Mouse (Mus musculus) heart, embryonic 15.5 days (tissue): ENCODE measurements around the gene Map3k5. TPM values are rescaled to one million over a fixed set of nuclear protein-coding genes. Genes with fewer than 3 reads are reported as not detected.
"Not testable (repeated sequence)": the region's sequence is repeated elsewhere in the genome, so short reads cannot be mapped to it uniquely, and the experiment has no call there.

Experiments
- ATAC-seq: fragments of 200-750 bp; cut with Nextera tagmentation; replicated peaks from 2 replicates; pipeline ENCODE4 v1.8.0; 2017; ENCODE audit warnings: low read depth, moderate TSS enrichment; ENCODE audit not compliant: insufficient number of reproducible peaks, insufficient read depth, low FRiP score
- H3K27ac ChIP-seq: fragments of 300-500 bp; sonication (generic); 2 replicates; pipeline ENCODE4 v1.5.1; 2015; ENCODE audit warnings: mild to moderate bottlenecking, inconsistent platforms
- H3K27me3 ChIP-seq: fragments of 300-500 bp; sonication (generic); 2 replicates; pipeline ENCODE4 v1.6.1; 2015; ENCODE audit warnings: inconsistent platforms
- H3K36me3 ChIP-seq: fragments of 300-500 bp; sonication (generic); 2 replicates; pipeline ENCODE4 v1.6.1; 2015; ENCODE audit warnings: mild to moderate bottlenecking, inconsistent platforms
- H3K4me1 ChIP-seq: fragments of 300-500 bp; sonication (generic); replicated peaks from 2 replicates; pipeline ENCODE4 v1.6.1; 2015; ENCODE audit warnings: inconsistent platforms
- H3K4me2 ChIP-seq: fragments of 300-500 bp; sonication (generic); 2 replicates; pipeline ENCODE4 v1.6.1; 2015; ENCODE audit warnings: inconsistent platforms, mild to moderate bottlenecking, moderate library complexity
- H3K4me3 ChIP-seq: fragments of 300-500 bp; sonication (generic); 2 replicates; pipeline ENCODE4 v1.5.1; 2015; ENCODE audit warnings: mild to moderate bottlenecking, inconsistent platforms
- H3K9ac ChIP-seq: fragments of 300-500 bp; sonication (generic); 2 replicates; pipeline ENCODE4 v1.6.1; 2015; ENCODE audit warnings: mild to moderate bottlenecking, inconsistent platforms
- H3K9me3 ChIP-seq: fragments of 300-500 bp; sonication (generic); replicated peaks from 2 replicates; pipeline ENCODE4 v1.6.1; 2016; ENCODE audit warnings: inconsistent platforms
- WGBS: fragments of 180-500 bp; shearing (Covaris S2); methylation state at CpG from one replicate; pipeline ENCODE4 v1.1.7; 2015; ENCODE audit warnings: mixed read lengths; 5-methylcytosine and 5-hydroxymethylcytosine counted together
- polyA plus RNA-seq: library from polyadenylated mRNA; unstranded; fragments of >200 nt; fragmentation: Nextera tagmentation; extraction: Ambion mirVana; gene quantifications from 2 replicates; pipeline ENCODE4 v1.2.1, GENCODE M21; 2015

Gene Map3k5
- polyA plus RNA-seq, 1 experiment from 2014 or later: 2.6 TPM

DNA sequence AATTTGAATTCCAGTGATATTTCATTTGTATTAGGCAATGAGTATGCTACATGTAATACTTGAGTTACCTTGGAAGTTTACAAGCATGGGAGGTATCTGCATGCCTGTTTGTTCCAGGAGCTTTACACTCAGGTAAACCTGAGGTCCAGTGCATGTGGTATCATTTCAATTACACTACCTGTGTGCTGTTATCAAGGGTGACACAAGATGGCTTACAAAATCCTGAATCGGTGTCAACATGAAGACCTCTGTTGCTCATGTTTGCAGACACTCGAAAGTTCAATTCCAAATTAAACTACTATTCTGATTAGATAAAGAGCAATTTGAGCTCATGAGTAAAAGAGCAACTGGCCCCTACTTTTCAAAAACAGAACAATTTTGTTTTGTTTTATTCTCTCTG, 23.8 kb upstream of the Map3k5 start:
- WGBS: 72% methylated on average over 2 of the region's 2 CpGs
- Histone ChIP-seq H3K27me3 (no peaks in the 10 kb centered on the region), H3K9me3 (no peaks in the 10 kb centered on the region), H3K4me2 (no peak overlapping the region), H3K27ac (no peak overlapping the region), H3K4me3 (no peak overlapping the region), H3K36me3 (no peaks in the 10 kb centered on the region), H3K9ac (no peak overlapping the region), H3K4me1 (no peaks in the 10 kb centered on the region)
- no peak for ATAC-seq

DNA sequence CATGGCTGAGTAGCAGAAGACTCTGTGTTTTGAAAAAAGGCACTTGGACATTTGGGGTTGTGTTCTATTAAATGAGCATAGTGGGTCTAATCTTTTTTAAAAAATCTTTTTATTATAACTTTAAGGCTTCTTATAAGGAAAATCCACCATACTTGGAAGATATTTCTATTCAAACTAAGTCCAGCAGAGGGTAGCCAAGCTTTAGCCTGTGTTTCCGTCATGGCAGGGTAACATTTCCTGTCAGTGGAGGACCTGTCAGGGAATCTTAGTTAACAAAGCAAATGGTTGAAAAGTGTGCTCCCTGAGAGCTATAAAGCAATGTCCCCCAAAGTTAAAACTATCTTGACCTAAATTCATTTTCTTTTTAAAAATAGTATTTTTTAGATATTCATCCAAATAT, 22.7 kb upstream of the Map3k5 start:
- H3K9me3 ChIP-seq: no peaks in the 10 kb centered on the region
- no peak for ATAC-seq
- no peaks in the 10 kb centered on the region for H3K36me3 ChIP-seq
- H3K4me1 ChIP-seq: no peaks in the 10 kb centered on the region
- WGBS: 12% methylated on average over 1 of the region's 1 CpGs
- no peak overlapping the region for H3K4me3 ChIP-seq
- H3K9ac ChIP-seq: no peak overlapping the region
- H3K27ac ChIP-seq: no peak overlapping the region
- no peak overlapping the region for H3K4me2 ChIP-seq
- H3K27me3 ChIP-seq: no peaks in the 10 kb centered on the region

DNA sequence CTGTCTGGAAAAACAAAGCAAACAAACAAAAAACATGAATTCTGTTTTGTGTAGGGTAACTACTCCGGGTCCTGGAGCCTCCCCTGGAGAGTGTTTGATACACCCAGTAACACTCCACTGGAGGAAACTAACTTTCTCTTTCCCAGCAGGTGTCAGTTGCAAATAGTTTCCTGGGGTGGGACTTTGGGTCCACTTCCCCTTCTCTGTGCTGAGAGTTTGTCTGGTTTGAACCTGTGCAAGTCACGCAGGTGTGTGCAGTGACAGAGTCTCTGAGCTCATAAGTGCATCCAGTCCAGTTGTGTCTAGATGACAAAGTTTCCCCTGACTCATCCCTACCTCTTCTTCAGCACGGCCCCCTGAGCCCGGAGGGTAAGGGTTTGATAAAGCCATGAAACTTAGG, 20.5 kb upstream of the Map3k5 start:
- Histone ChIP-seq H3K36me3 (no peaks in the 10 kb centered on the region), H3K9ac (no peak overlapping the region), H3K27me3 (no peaks in the 10 kb centered on the region), H3K4me3 (no peak overlapping the region), H3K4me1 (no peaks in the 10 kb centered on the region), H3K4me2 (no peak overlapping the region), H3K9me3 (no peaks in the 10 kb centered on the region), H3K27ac (no peak overlapping the region)
- no peak for ATAC-seq
- WGBS: 74% methylated on average over 4 of the region's 4 CpGs

- no peak for ATAC-seq
- no peak overlapping the region for H3K4me2 ChIP-seq
- WGBS: 29% methylated on average over 1 of the region's 1 CpGs
- no peaks in the 10 kb centered on the region for H3K36me3 ChIP-seq
- no peak overlapping the region for H3K9ac ChIP-seq
- H3K4me1 ChIP-seq: no peaks in the 10 kb centered on the region
- H3K4me3 ChIP-seq: no peak overlapping the region
- H3K9me3 ChIP-seq: no peaks in the 10 kb centered on the region
- H3K27me3 ChIP-seq: no peaks in the 10 kb centered on the region
- no peak overlapping the region for H3K27ac ChIP-seq
These were observed 19.0 kb upstream of the Map3k5 start for GRCm38 (mm10) chr10:19915301-19915700.

GRCm38 (mm10) chr10:19922410-19922809, 11.9 kb upstream of the Map3k5 start:
- Histone ChIP-seq H3K4me3 (no peak overlapping the region), H3K9ac (no peak overlapping the region), H3K36me3 (no peaks in the 10 kb centered on the region), H3K27me3 (no peaks in the 10 kb centered on the region), H3K27ac (no peak overlapping the region), H3K4me1 (peaks cover 10% of the 10 kb centered on the region), H3K9me3 (no peaks in the 10 kb centered on the region), H3K4me2 (no peak overlapping the region)
- no peak for ATAC-seq
- WGBS: 40% methylated on average over 4 of the region's 4 CpGs

DNA sequence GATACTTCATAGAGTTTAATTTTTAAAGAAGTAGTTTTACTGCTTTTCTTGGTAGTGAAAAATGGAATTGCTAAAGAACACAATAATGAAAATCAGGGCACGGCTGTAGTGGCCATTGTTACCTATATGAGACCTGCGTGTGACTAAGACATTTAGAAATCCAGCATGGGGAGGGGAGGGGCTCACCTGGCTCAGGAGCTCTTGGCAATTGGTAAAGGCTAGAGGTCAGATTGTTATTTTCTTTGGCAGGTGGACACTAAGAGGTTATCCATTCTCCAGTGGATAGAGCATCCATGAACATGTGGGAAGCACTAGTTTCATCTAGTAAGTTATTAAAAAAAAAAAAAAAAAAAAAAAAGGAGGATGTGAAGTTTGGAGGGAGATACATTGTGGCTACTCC, 10.0 kb upstream of the Map3k5 start:
- 81% methylated on average over 2 of the region's 2 CpGs for WGBS
- H3K4me3 ChIP-seq: no peak overlapping the region
- no peak overlapping the region for H3K4me2 ChIP-seq
- no peaks in the 10 kb centered on the region for H3K27me3 ChIP-seq
- H3K36me3 ChIP-seq: no peaks in the 10 kb centered on the region
- no peak for ATAC-seq
- H3K9me3 ChIP-seq: no peaks in the 10 kb centered on the region
- H3K9ac ChIP-seq: no peak overlapping the region
- H3K27ac ChIP-seq: no peak overlapping the region
- peaks cover 12% of the 10 kb centered on the region for H3K4me1 ChIP-seq

- H3K27me3 ChIP-seq, H3K4me3 ChIP-seq, H3K36me3 ChIP-seq, H3K9ac ChIP-seq, H3K4me2 ChIP-seq, H3K9me3 ChIP-seq, ATAC-seq: not testable (repeated sequence)
- WGBS: 37% methylated on average over 4 of the region's 4 CpGs
- Histone ChIP-seq H3K4me1 (peaks cover 12% of the 10 kb centered on the region), H3K27ac (peak overlapping the region; percentile 66)
These were observed 7.8 kb upstream of the Map3k5 start for GRCm38 (mm10) chr10:19926391-19926897.

DNA sequence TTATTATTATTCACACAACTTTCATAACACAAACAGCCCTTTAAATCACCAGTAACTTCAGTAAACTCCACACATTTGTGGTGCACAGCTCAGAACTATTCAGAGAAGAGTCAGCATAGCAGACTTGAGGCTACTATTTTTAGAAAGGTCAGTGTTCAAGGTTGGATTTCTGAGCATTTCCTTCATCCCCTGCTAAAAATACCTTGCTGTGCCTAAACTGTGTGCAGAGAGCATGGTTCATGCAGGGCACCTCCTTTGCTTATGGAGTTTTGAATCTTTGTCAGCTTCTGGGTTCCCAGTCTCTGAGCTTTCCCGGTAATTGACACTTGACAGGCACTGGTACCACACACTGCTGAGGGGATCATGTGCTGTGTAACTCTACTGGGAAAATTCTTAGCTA, 6.1 kb upstream of the Map3k5 start:
- no peak overlapping the region for H3K4me2 ChIP-seq
- H3K27ac ChIP-seq: peak overlapping the region; percentile 77
- no peak overlapping the region for H3K9ac ChIP-seq
- H3K27me3 ChIP-seq: no peaks in the 10 kb centered on the region
- peaks cover 14% of the 10 kb centered on the region for H3K4me1 ChIP-seq
- H3K36me3 ChIP-seq: no peaks in the 10 kb centered on the region
- no peak for ATAC-seq
- 36% methylated on average over 1 of the region's 1 CpGs for WGBS
- no peak overlapping the region for H3K4me3 ChIP-seq
- H3K9me3 ChIP-seq: no peaks in the 10 kb centered on the region

GRCm38 (mm10) chr10:19932986-19933385, 1.3 kb upstream of the Map3k5 start:
- H3K4me3 ChIP-seq: peak overlapping the region; percentile 94; the same call in 1 of the 2 replicates
- no peaks in the 10 kb centered on the region for H3K36me3 ChIP-seq
- H3K9me3 ChIP-seq: no peaks in the 10 kb centered on the region
- no peak overlapping the region; the same call in 1 of the 2 replicates for H3K9ac ChIP-seq
- peaks cover 18% of the 10 kb centered on the region for H3K4me1 ChIP-seq
- peak overlapping the region; percentile 98 for H3K4me2 ChIP-seq
- no peak for ATAC-seq
- WGBS: 50% methylated on average over 3 of the region's 3 CpGs
- H3K27ac ChIP-seq: peak overlapping the region; percentile 98
- no peaks in the 10 kb centered on the region for H3K27me3 ChIP-seq

- H3K4me3 ChIP-seq: peak overlapping the region; percentile 94
- peak; percentile 94 for ATAC-seq
- peaks cover 23% of the 10 kb centered on the region for H3K4me1 ChIP-seq
- under 1% methylated on average over 95 of the region's 97 CpGs for WGBS
- peak overlapping the region; percentile 95 for H3K9ac ChIP-seq
- no peaks in the 10 kb centered on the region for H3K36me3 ChIP-seq
- H3K4me2 ChIP-seq: peak overlapping the region; percentile 98
- no peaks in the 10 kb centered on the region for H3K9me3 ChIP-seq
- peak overlapping the region; percentile 98 for H3K27ac ChIP-seq
- H3K27me3 ChIP-seq: no peaks in the 10 kb centered on the region
These were observed 525 bp upstream of the Map3k5 start for GRCm38 (mm10) chr10:19933511-19934383.

DNA sequence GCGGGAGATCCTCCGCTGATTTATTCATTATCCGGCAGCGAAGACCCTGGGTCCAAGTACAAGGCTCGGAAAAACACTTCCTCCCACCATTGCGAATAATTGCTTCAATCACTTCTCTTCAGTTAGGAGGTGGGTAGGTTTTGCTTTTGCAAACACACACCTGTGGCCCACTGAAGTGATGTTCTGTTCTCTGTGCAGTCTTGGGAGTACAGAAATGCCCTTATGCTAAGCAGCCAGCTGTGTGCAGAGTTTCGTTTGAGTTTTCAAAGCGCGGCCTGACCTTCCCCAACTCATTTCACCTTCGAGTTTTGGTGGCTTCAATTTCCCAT, 987 bp downstream of the Map3k5 start:
- H3K4me3 ChIP-seq: peak overlapping the region; percentile 94
- H3K9ac ChIP-seq: peak overlapping the region; percentile 95
- 3% methylated on average over 10 of the region's 10 CpGs for WGBS
- ATAC-seq: no peak
- H3K27ac ChIP-seq: peak overlapping the region; percentile 98
- no peaks in the 10 kb centered on the region for H3K27me3 ChIP-seq
- no peaks in the 10 kb centered on the region for H3K36me3 ChIP-seq
- peak overlapping the region; percentile 98 for H3K4me2 ChIP-seq
- H3K4me1 ChIP-seq: peaks cover 37% of the 10 kb centered on the region
- no peaks in the 10 kb centered on the region for H3K9me3 ChIP-seq
